Mouse (Mus musculus): ENCODE data around the gene Hs6st3. TPM values are rescaled to one million over a fixed set of nuclear protein-coding genes. Genes with fewer than 3 reads are reported as not detected.

Gene Hs6st3
- polyA plus RNA-seq, 1 experiment from 2014 or later: not detected

DNA sequence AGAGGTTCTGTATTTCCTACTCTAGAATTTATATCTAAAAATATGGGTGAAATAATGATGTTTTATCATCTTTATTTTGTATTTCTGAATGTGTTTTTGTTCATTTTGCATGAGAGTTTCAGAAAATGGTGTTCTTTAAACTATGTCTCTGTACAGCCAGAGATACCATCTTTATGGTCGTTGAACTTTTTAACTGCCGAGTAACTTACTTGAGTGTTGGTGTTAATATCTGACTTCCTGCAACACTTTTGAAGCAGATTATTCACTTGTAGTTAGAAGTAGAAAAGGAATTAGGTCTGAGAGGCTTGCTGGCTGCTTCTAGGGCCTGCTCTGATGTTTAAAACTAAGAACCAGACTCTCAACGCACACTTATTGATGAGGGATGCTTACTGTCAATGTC lies 576.6 kb downstream of the Hs6st3 start:
- Histone ChIP-seq H3K36me3 (replicated peaks; ENCODE audit: insufficient read depth, low read length) (no peaks in the 10 kb centered on the region), H3K27me3 (ENCODE audit: insufficient read depth, low read length) (no peaks in the 10 kb centered on the region), H3K4me3 (ENCODE audit: low read depth, low read length) (no peak overlapping the region), H3K9ac (replicated peaks) (no peak overlapping the region), H3K4me1 (ENCODE audit: insufficient read depth) (no peaks in the 10 kb centered on the region), H3K27ac (ENCODE audit: low read depth) (no peak overlapping the region), H3K4me2 (ENCODE audit: low read depth, low read length) (no peak overlapping the region), H3K9me3 (ENCODE audit: low read length) (no peaks in the 10 kb centered on the region)
- WGBS (ENCODE audit: insufficient replicate concordance): 71% methylated on average over 3 of the region's 3 CpGs
- TF ChIP-seq EP300 (IDR thresholded peaks at IDR 0.05; ENCODE audit: low read depth) (no peak), CTCF (IDR thresholded peaks at IDR 0.05; ENCODE audit: low read depth) (no peak)
- ATAC-seq (no peak), DNase-seq (no peak)

DNA sequence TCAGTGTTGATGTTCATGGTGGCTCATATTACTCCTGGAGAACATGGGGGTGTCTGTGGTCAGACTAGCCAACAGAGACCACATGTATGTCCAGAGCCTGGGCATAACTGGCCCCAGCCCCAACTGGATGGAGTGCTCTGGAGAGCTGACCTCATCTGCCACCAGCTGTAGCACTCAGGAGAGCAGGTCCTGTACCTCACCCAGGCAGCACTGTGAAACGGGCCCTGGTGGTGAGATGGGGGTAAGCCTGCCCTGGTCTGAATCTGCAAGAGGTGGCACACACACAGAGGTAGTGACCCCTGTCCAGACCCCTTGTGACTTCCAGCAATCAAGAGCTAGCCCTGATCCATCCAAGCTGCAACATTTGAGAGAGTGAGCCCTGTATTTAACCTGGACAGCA lies 579.2 kb downstream of the Hs6st3 start:
- Histone ChIP-seq H3K4me1 (ENCODE audit: insufficient read depth) (no peaks in the 10 kb centered on the region), H3K9ac (replicated peaks) (no peak overlapping the region), H3K27ac (ENCODE audit: low read depth) (no peak overlapping the region), H3K9me3 (ENCODE audit: low read length) (no peaks in the 10 kb centered on the region), H3K4me3 (ENCODE audit: low read depth, low read length) (no peak overlapping the region), H3K4me2 (ENCODE audit: low read depth, low read length) (no peak overlapping the region), H3K27me3 (ENCODE audit: insufficient read depth, low read length) (no peaks in the 10 kb centered on the region), H3K36me3 (replicated peaks; ENCODE audit: insufficient read depth, low read length) (no peaks in the 10 kb centered on the region)
- ATAC-seq (no peak), DNase-seq (no peak)
- no peak for TF ChIP-seq EP300 (IDR thresholded peaks at IDR 0.05; ENCODE audit: low read depth)
- TF ChIP-seq CTCF (IDR thresholded peaks at IDR 0.05; ENCODE audit: low read depth): no peak
- 67% methylated on average over 1 of the region's 1 CpGs for WGBS (ENCODE audit: insufficient replicate concordance)

DNA sequence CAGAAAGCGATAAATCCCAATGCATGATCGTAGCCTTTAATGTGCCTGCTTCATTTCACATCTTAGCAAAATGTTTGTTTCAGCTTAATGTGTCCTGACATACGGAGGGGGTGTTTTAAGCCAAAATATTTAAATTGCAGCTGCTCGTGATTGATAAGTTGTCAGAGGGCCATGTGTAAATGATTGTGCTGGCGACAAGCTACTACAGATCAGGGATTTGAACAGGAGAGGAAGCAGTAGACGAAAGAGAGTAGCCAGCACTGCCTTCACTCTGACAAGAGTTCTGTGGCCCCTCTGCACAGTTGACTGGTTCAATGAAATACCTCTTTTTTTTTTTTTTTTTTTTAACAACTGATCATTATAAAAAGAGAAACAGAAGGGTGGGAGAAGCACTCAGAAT lies 587.0 kb downstream of the Hs6st3 start:
- no peak overlapping the region for H3K27ac ChIP-seq (ENCODE audit: low read depth)
- H3K4me2 ChIP-seq (ENCODE audit: low read depth, low read length): no peak overlapping the region
- no peak overlapping the region for H3K9ac ChIP-seq (replicated peaks)
- H3K9me3 ChIP-seq (ENCODE audit: low read length): no peaks in the 10 kb centered on the region
- no peaks in the 10 kb centered on the region for H3K27me3 ChIP-seq (ENCODE audit: insufficient read depth, low read length)
- DNase-seq (no peak), ATAC-seq (no peak)
- no peak overlapping the region for H3K4me3 ChIP-seq (ENCODE audit: low read depth, low read length)
- H3K36me3 ChIP-seq (replicated peaks; ENCODE audit: insufficient read depth, low read length): no peaks in the 10 kb centered on the region
- no peaks in the 10 kb centered on the region for H3K4me1 ChIP-seq (ENCODE audit: insufficient read depth)
- TF ChIP-seq EP300 (IDR thresholded peaks at IDR 0.05; ENCODE audit: low read depth) (no peak), CTCF (IDR thresholded peaks at IDR 0.05; ENCODE audit: low read depth) (no peak)
- WGBS (ENCODE audit: insufficient replicate concordance): 82% methylated on average over 6 of the region's 6 CpGs

DNA sequence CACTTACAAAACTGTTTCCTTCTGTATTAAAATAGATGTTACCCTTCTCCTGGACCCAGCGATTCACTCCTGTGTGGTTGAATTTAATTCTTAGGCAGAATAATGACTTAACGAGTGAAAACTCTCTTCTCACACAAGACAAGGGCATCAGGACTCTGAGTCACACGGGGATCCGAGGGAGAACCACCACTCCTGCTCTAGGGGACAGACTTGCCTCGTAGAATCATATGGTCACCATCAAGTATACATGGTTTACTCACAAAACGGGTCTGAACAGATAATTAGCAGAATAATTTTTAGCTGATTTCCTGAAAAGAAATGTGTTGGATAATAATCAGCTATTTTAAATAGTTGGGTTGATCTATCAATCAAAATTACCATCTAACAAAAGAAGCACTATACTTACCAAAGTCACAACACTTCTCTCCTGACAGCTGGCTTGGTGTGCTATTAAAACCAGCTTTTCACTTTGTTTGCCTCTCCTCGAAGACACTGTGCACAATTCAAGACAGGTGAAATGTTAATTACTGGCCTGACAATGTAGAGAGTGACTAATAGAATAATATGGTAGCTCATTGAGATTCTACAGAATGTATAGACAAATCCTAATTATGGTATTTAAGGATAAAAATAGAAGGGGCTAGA lies 593.4 kb downstream of the Hs6st3 start:
- WGBS (ENCODE audit: insufficient replicate concordance): 62% methylated on average over 7 of the region's 7 CpGs
- Histone ChIP-seq H3K4me3 (ENCODE audit: low read depth, low read length) (no peak overlapping the region), H3K27ac (ENCODE audit: low read depth) (no peak overlapping the region), H3K9ac (replicated peaks) (no peak overlapping the region), H3K36me3 (replicated peaks; ENCODE audit: insufficient read depth, low read length) (no peaks in the 10 kb centered on the region), H3K4me1 (ENCODE audit: insufficient read depth) (no peaks in the 10 kb centered on the region), H3K27me3 (ENCODE audit: insufficient read depth, low read length) (no peaks in the 10 kb centered on the region), H3K4me2 (ENCODE audit: low read depth, low read length) (no peak overlapping the region), H3K9me3 (ENCODE audit: low read length) (no peaks in the 10 kb centered on the region)
- ATAC-seq (no peak), DNase-seq (no peak)
- no peak for TF ChIP-seq CTCF (IDR thresholded peaks at IDR 0.05; ENCODE audit: low read depth)
- no peak for TF ChIP-seq EP300 (IDR thresholded peaks at IDR 0.05; ENCODE audit: low read depth)

DNA sequence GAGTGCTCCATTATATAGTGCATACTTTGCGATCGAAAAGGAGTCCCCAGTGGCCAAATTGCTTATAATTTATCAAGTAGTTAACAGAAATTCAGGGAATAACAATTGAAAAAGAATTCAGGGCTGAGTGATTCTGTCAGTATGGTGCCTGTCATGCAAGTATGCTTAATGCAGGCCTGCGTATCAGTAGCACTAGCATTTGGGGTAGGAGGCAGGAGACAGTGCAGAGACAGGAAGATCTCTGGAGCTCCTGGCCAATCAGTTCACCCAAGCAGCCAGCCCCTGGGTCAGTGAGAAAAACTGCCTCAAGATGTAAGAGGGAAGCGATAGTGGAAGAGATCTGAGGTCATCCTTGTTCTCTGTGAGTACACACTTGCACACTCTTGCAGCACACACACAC lies 594.1 kb downstream of the Hs6st3 start:
- 82% methylated on average over 4 of the region's 4 CpGs for WGBS (ENCODE audit: insufficient replicate concordance)
- Histone ChIP-seq H3K36me3 (replicated peaks; ENCODE audit: insufficient read depth, low read length) (no peaks in the 10 kb centered on the region), H3K27me3 (ENCODE audit: insufficient read depth, low read length) (no peaks in the 10 kb centered on the region), H3K4me3 (ENCODE audit: low read depth, low read length) (no peak overlapping the region), H3K9me3 (ENCODE audit: low read length) (no peaks in the 10 kb centered on the region), H3K27ac (ENCODE audit: low read depth) (no peak overlapping the region), H3K4me2 (ENCODE audit: low read depth, low read length) (no peak overlapping the region), H3K4me1 (ENCODE audit: insufficient read depth) (no peaks in the 10 kb centered on the region), H3K9ac (replicated peaks) (no peak overlapping the region)
- no peak for ATAC-seq
- TF ChIP-seq CTCF (IDR thresholded peaks at IDR 0.05; ENCODE audit: low read depth) (no peak), EP300 (IDR thresholded peaks at IDR 0.05; ENCODE audit: low read depth) (no peak)
- no peak for DNase-seq

DNA sequence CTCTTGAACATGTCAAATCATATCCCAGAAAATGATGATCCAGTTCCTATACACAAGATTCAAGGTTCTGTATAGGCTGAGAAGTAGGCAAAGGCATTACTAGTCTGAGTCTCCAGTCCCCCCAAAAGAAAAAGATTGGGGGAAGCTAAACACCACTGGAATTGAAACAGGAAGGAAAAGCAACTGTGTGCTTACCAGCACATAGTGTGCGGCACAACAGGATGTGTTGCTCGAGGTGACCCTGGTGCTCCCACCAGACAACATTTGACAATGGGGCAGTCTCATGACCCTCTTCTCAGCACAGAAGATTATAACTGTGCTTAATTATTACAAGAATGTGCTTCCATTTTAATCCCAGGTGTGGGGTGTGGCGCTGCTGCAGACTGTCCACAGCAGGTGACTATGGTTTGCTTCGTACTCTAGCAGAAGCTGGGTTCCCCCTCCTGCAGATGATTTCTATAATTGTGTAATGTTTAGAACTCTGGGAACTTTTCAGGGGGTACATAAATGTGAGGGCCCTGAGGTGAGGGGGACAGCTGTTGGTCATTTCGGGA lies 599.3 kb downstream of the Hs6st3 start:
- Histone ChIP-seq H3K4me3 (ENCODE audit: low read depth, low read length) (no peak overlapping the region), H3K9ac (replicated peaks) (no peak overlapping the region), H3K4me1 (ENCODE audit: insufficient read depth) (no peaks in the 10 kb centered on the region), H3K4me2 (ENCODE audit: low read depth, low read length) (no peak overlapping the region), H3K36me3 (replicated peaks; ENCODE audit: insufficient read depth, low read length) (no peaks in the 10 kb centered on the region), H3K27ac (ENCODE audit: low read depth) (no peak overlapping the region), H3K9me3 (ENCODE audit: low read length) (no peaks in the 10 kb centered on the region), H3K27me3 (ENCODE audit: insufficient read depth, low read length) (no peaks in the 10 kb centered on the region)
- no peak for DNase-seq
- no peak for ATAC-seq
- no peak for TF ChIP-seq EP300 (IDR thresholded peaks at IDR 0.05; ENCODE audit: low read depth)
- no peak for TF ChIP-seq CTCF (IDR thresholded peaks at IDR 0.05; ENCODE audit: low read depth)
- WGBS (ENCODE audit: insufficient replicate concordance): 59% methylated on average over 5 of the region's 5 CpGs
